Mouse (Mus musculus): ENCODE results near the gene 4930524J08Rik. TPM values are rescaled to one million over a fixed set of nuclear protein-coding genes. Genes with fewer than 3 reads are reported as not detected.

The 4930524J08Rik gene
- polyA plus RNA-seq, 1 experiment from 2014 or later = 1.8 TPM

DNA sequence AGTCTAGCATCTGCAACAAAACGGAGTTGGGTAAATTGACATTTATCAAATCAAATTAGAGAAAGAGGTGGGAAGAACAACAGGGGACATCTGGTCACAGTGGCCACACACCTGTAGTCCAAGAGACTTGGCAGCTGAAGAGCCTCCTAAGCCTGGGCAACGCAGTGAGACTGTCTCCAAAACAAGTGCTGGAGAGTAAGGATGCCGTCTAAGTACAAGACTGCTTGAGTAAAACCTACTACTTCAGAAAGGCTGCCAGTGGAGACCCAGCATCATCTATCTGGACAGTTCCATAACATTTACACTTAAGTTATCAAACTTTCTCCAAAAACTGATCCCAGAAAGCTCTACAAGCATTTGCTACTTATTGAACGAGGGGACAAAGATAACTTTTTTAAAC lies 3.8 kb upstream of the 4930524J08Rik start:
- no peak for ATAC-seq (ENCODE audit: insufficient read depth, low FRiP score, low read depth)
- 37% methylated on average over 4 of the region's 4 CpGs for WGBS
- Histone ChIP-seq H3K4me1 (0 out of 2 replicates have a peak, but pooled peaks cover 3% of the 10 kb centered on the region), H3K9me3 (no peaks in the 10 kb centered on the region), H3K4me3 (replicated peaks) (0 out of 2 replicates have a peak overlapping the region, but pooled peaks have one; percentile 16), H3K36me3 (0 out of 2 replicates have a peak, but pooled peaks cover 5% of the 10 kb centered on the region), H3K27me3 (replicated peaks) (no peaks in the 10 kb centered on the region), H3K4me2 (peak overlapping the region; percentile 41), H3K27ac (no peak overlapping the region), H3K9ac (no peak overlapping the region)

GRCm38 (mm10) chr5:99975776-99976175 lies 3.1 kb upstream of the 4930524J08Rik start:
- H3K9me3 ChIP-seq = no peaks in the 10 kb centered on the region
- H3K9ac ChIP-seq = no peak overlapping the region
- no peak overlapping the region for H3K27ac ChIP-seq
- H3K4me2 ChIP-seq = peak overlapping the region; percentile 67
- 0 out of 2 replicates have a peak, but pooled peaks cover 2% of the 10 kb centered on the region for H3K36me3 ChIP-seq
- no peaks in the 10 kb centered on the region for H3K27me3 ChIP-seq (replicated peaks)
- WGBS = 46% methylated on average over 1 of the region's 1 CpGs
- H3K4me3 ChIP-seq (replicated peaks) = peak overlapping the region; percentile 24; the same call in 1 of the 2 replicates
- no peak for ATAC-seq (ENCODE audit: insufficient read depth, low FRiP score, low read depth)
- H3K4me1 ChIP-seq = 0 out of 2 replicates have a peak, but pooled peaks cover 3% of the 10 kb centered on the region

GRCm38 (mm10) chr5:99976334-99976955 lies 2.4 kb upstream of the 4930524J08Rik start:
- peak overlapping the region; percentile 97; the same call in 1 of the 2 replicates for H3K9ac ChIP-seq
- H3K27ac ChIP-seq = no peak overlapping the region
- H3K4me1 ChIP-seq = 0 out of 2 replicates have a peak, but pooled peaks cover 3% of the 10 kb centered on the region
- H3K4me2 ChIP-seq = peak overlapping the region; percentile 67
- no peaks in the 10 kb centered on the region for H3K9me3 ChIP-seq
- ATAC-seq (ENCODE audit: insufficient read depth, low FRiP score, low read depth) = no peak
- WGBS = 4% methylated on average over 8 of the region's 8 CpGs
- H3K27me3 ChIP-seq (replicated peaks) = no peaks in the 10 kb centered on the region
- H3K36me3 ChIP-seq = no peaks in the 10 kb centered on the region
- H3K4me3 ChIP-seq (replicated peaks) = peak overlapping the region; percentile 94

DNA sequence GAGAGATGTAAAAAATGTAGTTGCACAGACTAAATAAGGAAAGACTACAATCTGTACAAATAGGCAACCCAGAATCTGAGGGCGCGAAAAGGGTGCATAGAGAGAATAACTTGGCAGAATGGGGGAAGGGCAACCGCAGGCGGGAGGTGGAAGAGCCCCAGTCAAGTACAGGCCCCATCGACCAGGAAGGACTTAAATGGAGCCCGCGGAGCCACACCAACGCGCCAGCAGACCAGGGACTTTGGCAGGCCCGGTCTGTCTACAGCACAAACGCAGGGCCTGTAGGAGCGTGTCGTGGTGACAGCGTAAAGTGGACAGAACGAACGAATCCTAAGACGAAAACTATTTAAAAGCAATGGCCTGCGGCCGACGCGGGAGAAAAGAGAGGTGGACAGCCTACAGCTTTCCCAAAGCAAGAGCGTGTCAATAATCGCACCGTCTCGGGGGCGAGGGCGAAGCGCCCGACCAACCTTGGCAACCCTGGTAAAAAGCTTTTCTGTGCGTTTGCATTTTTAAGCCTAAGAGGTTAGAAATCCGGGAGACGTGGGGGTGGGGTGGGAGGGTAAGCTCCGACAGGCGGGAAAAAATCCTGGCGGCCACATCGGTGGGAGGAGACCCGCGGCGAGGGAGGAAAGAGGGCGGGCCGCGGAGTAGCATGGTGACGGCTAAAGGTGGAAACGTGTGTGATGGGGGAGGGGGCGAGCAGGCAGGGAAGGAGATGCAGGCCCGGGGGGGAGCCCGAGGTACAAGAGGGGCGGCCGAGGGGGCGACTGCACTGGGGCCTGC lies 1.2 kb upstream of the 4930524J08Rik start:
- peak; percentile 45 for ATAC-seq (ENCODE audit: insufficient read depth, low FRiP score, low read depth)
- WGBS = under 1% methylated on average over 50 of the region's 50 CpGs
- peak overlapping the region; percentile 99 for H3K27ac ChIP-seq

GRCm38 (mm10) chr5:99983452-99984061 lies 4.7 kb downstream of the 4930524J08Rik start:
- H3K9me3 ChIP-seq = no peaks in the 10 kb centered on the region
- H3K4me3 ChIP-seq (replicated peaks) = no peak overlapping the region
- H3K36me3 ChIP-seq = no peaks in the 10 kb centered on the region
- H3K4me2 ChIP-seq = no peak overlapping the region
- 85% methylated on average over 9 of the region's 9 CpGs for WGBS
- ATAC-seq (ENCODE audit: insufficient read depth, low FRiP score, low read depth) = no peak
- H3K4me1 ChIP-seq = no peaks in the 10 kb centered on the region
- H3K27me3 ChIP-seq (replicated peaks) = no peaks in the 10 kb centered on the region
- H3K9ac ChIP-seq = no peak overlapping the region
- no peak overlapping the region for H3K27ac ChIP-seq

More for the DNA sequence above, 1.2 kb upstream of the 4930524J08Rik start:
- Histone ChIP-seq H3K9ac (peak overlapping the region; percentile 97), H3K9me3 (no peaks in the 10 kb centered on the region), H3K4me1 (0 out of 2 replicates have a peak, but pooled peaks cover 3% of the 10 kb centered on the region), H3K27me3 (replicated peaks) (no peaks in the 10 kb centered on the region), H3K4me3 (replicated peaks) (peak overlapping the region; percentile 94), H3K36me3 (no peaks in the 10 kb centered on the region), H3K4me2 (peak overlapping the region; percentile 67)

DNA sequence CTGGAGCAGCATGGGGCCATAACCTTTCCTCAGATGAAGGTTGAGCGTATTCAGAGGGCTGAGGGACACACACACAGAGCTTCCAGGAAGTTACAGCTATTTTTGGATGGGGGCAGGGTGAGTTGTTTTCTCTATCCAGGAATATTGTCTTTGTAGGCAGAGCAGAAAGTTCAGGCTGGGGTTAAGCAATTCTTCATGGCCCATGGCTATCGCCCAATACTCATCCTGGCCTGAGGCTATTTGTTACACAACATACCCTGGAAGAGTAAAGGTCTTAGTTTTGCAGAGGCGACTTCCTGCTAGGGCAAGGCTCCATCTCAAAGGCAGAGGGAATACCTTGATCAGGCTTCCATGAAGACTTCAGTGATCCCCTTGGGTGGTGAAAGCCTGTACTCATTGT lies 15.3 kb downstream of the 4930524J08Rik start:
- Histone ChIP-seq H3K36me3 (no peaks in the 10 kb centered on the region), H3K9ac (no peak overlapping the region), H3K27ac (no peak overlapping the region), H3K4me2 (no peak overlapping the region), H3K27me3 (replicated peaks) (no peaks in the 10 kb centered on the region), H3K9me3 (no peaks in the 10 kb centered on the region), H3K4me3 (replicated peaks) (no peak overlapping the region), H3K4me1 (no peaks in the 10 kb centered on the region)
- WGBS = 78% methylated on average over 3 of the region's 3 CpGs
- ATAC-seq (ENCODE audit: insufficient read depth, low FRiP score, low read depth) = no peak

GRCm38 (mm10) chr5:99994680-99995079 lies 15.8 kb downstream of the 4930524J08Rik start:
- no peak overlapping the region for H3K27ac ChIP-seq
- 80% methylated on average over 3 of the region's 3 CpGs for WGBS
- H3K27me3 ChIP-seq (replicated peaks) = no peaks in the 10 kb centered on the region
- H3K9me3 ChIP-seq = no peaks in the 10 kb centered on the region
- no peak overlapping the region for H3K4me3 ChIP-seq (replicated peaks)
- no peaks in the 10 kb centered on the region for H3K36me3 ChIP-seq
- H3K4me2 ChIP-seq = no peak overlapping the region
- no peak for ATAC-seq (ENCODE audit: insufficient read depth, low FRiP score, low read depth)
- no peaks in the 10 kb centered on the region for H3K4me1 ChIP-seq
- H3K9ac ChIP-seq = no peak overlapping the region

DNA sequence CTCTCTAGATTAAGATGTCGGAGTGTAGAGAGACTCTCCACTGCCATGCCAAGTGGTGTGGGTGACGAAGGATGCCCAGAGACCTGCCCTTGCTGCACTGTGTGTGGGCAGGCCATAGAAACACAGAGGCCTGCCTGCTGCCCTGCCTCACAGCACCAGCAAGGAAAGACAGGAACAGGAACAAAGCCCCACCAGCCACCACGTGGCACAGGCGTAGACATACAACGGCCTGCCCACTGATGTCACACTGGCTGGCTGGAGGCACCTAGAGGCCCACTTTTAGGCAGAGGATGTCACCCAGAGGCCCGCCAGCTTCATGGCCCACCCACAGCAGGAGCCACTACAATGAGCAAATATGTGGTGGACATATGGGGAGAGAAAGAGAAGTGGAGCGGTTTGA lies 21.2 kb downstream of the 4930524J08Rik start:
- Histone ChIP-seq H3K9me3 (no peaks in the 10 kb centered on the region), H3K27ac (no peak overlapping the region), H3K9ac (no peak overlapping the region), H3K4me1 (no peaks in the 10 kb centered on the region), H3K27me3 (replicated peaks) (no peaks in the 10 kb centered on the region), H3K4me3 (replicated peaks) (no peak overlapping the region), H3K36me3 (no peaks in the 10 kb centered on the region), H3K4me2 (no peak overlapping the region)
- peak; percentile 47; the same call in 1 of the 2 replicates for ATAC-seq (ENCODE audit: insufficient read depth, low FRiP score, low read depth)
- WGBS = 78% methylated on average over 7 of the region's 7 CpGs

DNA sequence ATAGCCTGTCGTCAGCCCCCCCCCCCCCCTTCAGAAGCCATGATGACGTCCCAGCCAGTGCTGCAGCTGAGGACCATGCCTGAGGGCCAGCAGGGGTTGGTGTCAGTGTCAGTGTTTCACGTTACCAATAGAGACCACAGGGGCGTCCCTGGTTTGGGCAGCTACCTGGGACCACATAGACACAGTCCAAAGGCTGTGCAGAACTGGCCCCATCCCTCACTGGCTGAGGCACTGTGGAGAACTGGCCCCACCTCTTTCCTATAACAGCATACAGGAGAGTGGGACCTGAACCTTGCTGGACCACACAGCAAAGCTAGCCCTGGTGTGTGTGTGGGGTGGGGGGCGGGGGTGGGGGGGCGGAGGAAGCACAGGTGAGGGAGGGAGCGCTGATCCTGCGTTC lies 21.6 kb downstream of the 4930524J08Rik start:
- Histone ChIP-seq H3K4me2 (no peak overlapping the region), H3K9ac (no peak overlapping the region), H3K4me3 (replicated peaks) (no peak overlapping the region), H3K27ac (no peak overlapping the region), H3K36me3 (no peaks in the 10 kb centered on the region), H3K4me1 (no peaks in the 10 kb centered on the region), H3K27me3 (replicated peaks) (no peaks in the 10 kb centered on the region), H3K9me3 (no peaks in the 10 kb centered on the region)
- ATAC-seq (ENCODE audit: insufficient read depth, low FRiP score, low read depth) = peak; percentile 51
- whole genome bisulfite sequencing = 41% methylated on average over 8 of the region's 8 CpGs

- Histone ChIP-seq H3K27ac (no peak overlapping the region), H3K27me3 (replicated peaks) (no peaks in the 10 kb centered on the region), H3K9ac (no peak overlapping the region), H3K4me3 (replicated peaks) (no peak overlapping the region), H3K36me3 (no peaks in the 10 kb centered on the region), H3K4me2 (no peak overlapping the region), H3K4me1 (no peaks in the 10 kb centered on the region), H3K9me3 (no peaks in the 10 kb centered on the region)
- WGBS = 78% methylated on average over 4 of the region's 4 CpGs
- no peak for ATAC-seq (ENCODE audit: insufficient read depth, low FRiP score, low read depth)
Observed at GRCm38 (mm10) chr5:100003895-100004294, 25.0 kb downstream of the 4930524J08Rik start.

DNA sequence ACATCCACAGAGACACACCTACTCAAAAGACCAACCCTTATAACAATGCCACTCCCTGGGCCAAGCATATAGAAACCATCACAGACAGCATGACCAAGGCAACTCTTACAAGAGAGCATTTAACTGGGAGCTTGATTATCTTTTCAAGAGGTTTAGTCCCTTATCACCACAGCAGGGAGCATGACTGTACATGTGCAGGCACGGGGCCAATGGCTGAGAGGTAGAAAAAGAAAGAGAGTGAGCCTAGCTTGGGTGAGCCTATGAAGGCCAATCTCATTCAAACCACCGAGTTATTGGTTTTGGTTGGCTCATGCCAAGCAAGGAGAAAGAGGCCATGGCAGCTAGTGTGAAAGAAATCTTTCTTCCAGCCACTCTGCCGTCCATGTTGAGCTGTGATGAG lies 26.6 kb downstream of the 4930524J08Rik start:
- H3K9ac ChIP-seq = no peak overlapping the region

GRCm38 (mm10) chr5:100005896-100006295 lies 27.0 kb downstream of the 4930524J08Rik start:
- ATAC-seq (ENCODE audit: insufficient read depth, low FRiP score, low read depth) = no peak
- WGBS = 73% methylated on average over 6 of the region's 6 CpGs

More for the DNA sequence above, 26.6 kb downstream of the 4930524J08Rik start:
- Histone ChIP-seq H3K4me1 (no peaks in the 10 kb centered on the region), H3K9me3 (no peaks in the 10 kb centered on the region), H3K4me2 (peak overlapping the region; percentile 33), H3K27ac (peak overlapping the region; percentile 82), H3K4me3 (replicated peaks) (no peak overlapping the region), H3K27me3 (replicated peaks) (no peaks in the 10 kb centered on the region), H3K36me3 (no peaks in the 10 kb centered on the region)
- 52% methylated on average over 3 of the region's 3 CpGs for WGBS
- ATAC-seq (ENCODE audit: insufficient read depth, low FRiP score, low read depth) = peak; percentile 59

More at GRCm38 (mm10) chr5:100005896-100006295, 27.0 kb downstream of the 4930524J08Rik start:
- Histone ChIP-seq H3K4me3 (replicated peaks) (no peak overlapping the region), H3K36me3 (no peaks in the 10 kb centered on the region), H3K4me2 (peak overlapping the region; percentile 33), H3K27me3 (replicated peaks) (no peaks in the 10 kb centered on the region), H3K27ac (peak overlapping the region; percentile 82), H3K9me3 (no peaks in the 10 kb centered on the region), H3K9ac (no peak overlapping the region), H3K4me1 (no peaks in the 10 kb centered on the region)
